Mouse (Mus musculus) heart, adult 10 weeks (tissue): ENCODE results near the gene Olfr1493-ps1. TPM values are rescaled to one million over a fixed set of nuclear protein-coding genes. Genes with fewer than 3 reads are reported as not detected.

Experiments used
- polyA plus RNA-seq: library from polyadenylated mRNA; stranded (reverse); fragments of 350-450 nt; fragmentation: Illumina TruSeq; extraction: RNeasy Lipid Tissue Mini Kit (QIAGEN cat#74804); gene quantifications from one replicate; pipeline ENCODE4 v1.2.3, GENCODE M21; 2014; ENCODE audit warnings: low read depth, low replicate concordance

Olfr1493-ps1 gene
- polyA plus RNA-seq: not detected

DNA sequence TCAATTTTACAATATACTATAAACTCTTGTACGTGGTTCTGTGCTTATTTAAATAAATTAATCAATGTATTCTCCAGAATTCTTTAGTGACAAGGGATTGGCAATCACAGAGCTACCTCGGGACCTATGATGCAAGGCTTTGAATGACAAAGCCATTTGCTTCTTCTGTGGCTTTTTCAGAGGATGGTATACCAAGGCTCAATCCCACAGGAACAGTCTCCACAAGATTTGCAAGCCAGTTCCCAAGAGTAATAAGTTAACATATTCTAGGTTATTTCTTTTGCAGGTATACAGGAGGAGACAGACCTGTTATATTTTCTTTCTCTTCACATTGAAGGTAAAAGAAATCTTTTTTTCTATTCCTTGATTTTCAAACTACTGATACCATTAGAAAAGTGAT is at the start of gene Olfr1493-ps1:
Olfr1493-ps1 (plus strand) TSS at position 301 of the 400 bp plus-strand sequence.

DNA sequence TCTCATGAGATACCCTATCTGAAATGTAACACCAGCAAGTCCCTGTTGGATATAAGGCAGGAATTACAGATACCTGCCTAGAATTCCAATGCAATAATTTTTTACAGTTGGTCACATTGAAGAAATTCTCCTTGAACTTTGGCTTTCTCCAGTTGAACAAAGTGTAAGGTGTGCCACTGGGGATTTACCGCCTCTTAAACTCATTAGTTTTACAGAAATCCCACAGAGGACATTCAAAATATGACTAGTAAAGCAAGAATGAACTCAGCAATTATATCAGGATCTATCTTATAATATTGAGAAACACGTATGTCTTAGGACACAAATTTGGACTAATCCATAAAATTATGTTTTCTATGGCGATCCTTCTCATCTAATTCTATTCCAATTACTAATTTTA is 26.1 kb upstream of the Olfr1493-ps1 start, which contains the start of gene Olfr1491:
Olfr1491 (plus strand) TSS at position 301 of the 400 bp plus-strand sequence.

DNA sequence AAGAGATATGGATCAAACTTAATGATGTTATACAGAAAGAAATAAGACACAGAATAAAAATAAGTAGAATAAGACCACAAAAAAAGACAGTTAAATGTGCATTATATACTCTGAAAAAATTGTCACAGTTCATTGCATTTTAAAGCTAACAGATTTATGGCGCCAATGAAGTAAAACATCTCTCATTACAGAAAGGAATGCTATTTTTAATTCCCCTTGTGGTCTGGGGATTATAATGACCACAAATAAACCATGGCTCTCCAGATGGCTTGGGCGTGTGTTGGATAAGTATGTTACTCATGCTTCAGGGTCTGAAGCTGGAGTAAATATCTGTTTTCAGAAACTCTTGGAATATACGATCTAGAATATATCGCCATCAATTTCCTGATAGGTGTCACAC is 16.4 kb downstream of the Olfr1493-ps1 start, which contains the start of gene Olfr1494:
Olfr1494 (plus strand) TSS at position 301 of the 400 bp plus-strand sequence.

DNA sequence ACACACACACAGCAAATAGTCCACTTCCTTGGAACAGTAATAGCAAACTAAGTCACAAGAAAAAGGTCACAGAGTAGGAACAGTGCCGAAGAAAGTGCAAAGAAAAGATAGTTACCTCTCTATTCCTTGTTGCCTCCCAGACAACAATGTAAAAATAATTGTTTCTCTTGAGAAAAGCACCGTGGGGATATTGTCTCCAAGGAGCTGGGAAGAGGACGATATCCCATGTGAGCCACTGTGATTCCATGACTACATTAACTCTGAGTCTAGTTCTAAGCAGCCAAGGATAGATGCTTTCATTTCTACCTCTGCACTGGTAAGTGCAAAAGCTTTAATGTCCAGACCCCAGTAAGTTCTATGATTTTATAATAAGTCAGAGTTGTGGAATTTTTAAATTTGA is 41.2 kb downstream of the Olfr1493-ps1 start, which contains the start of gene Olfr1495:
Olfr1495 (plus strand) TSS at position 301 of the 400 bp plus-strand sequence.

DNA sequence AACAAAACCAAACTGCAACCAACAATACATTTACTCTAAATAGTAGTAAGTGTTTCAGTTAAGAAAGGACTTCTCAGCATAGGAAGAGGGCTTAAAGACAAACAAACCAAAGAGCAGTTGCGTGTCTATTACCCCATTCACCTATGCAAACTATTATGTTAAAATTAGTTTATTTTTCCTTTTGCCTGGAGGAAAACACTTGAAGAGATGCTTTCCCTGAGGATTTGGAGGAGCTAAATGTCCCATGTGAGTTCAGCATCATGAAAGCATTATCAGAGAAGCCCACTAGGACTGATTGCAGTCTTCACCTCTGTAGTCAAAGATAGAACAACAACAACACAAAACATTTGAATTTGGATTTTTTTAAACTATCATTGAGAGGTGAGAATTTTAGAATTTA is 54.5 kb downstream of the Olfr1493-ps1 start, which contains the start of gene Olfr1496:
Olfr1496 (plus strand) TSS at position 301 of the 400 bp plus-strand sequence.

Other genes with a start within 250 kb of the Olfr1493-ps1 start
- not detected for gene Olfr1475, start 243.1 kb upstream of the Olfr1493-ps1 start, polyA plus RNA-seq
- not detected for gene Olfr1477, start 222.7 kb upstream of the Olfr1493-ps1 start, polyA plus RNA-seq
- gene Olfr1480, start 195.4 kb upstream of the Olfr1493-ps1 start, polyA plus RNA-seq: not detected
- gene Olfr1484, start 139.8 kb upstream of the Olfr1493-ps1 start, polyA plus RNA-seq: not detected
- not detected for gene Olfr1487, start 105.9 kb upstream of the Olfr1493-ps1 start, polyA plus RNA-seq
- gene Olfr1489, start 91.7 kb upstream of the Olfr1493-ps1 start, polyA plus RNA-seq: not detected
- not detected for gene Olfr1490, start 72.2 kb upstream of the Olfr1493-ps1 start, polyA plus RNA-seq
- gene Olfr1491, start 26.0 kb upstream of the Olfr1493-ps1 start, polyA plus RNA-seq: not detected
- not detected for gene Olfr1494, start 16.4 kb downstream of the Olfr1493-ps1 start, polyA plus RNA-seq
- not detected for gene Olfr1495, start 41.3 kb downstream of the Olfr1493-ps1 start, polyA plus RNA-seq
- gene Olfr1496, start 54.6 kb downstream of the Olfr1493-ps1 start, polyA plus RNA-seq: not detected
- not detected for gene Olfr1497, start 74.9 kb downstream of the Olfr1493-ps1 start, polyA plus RNA-seq
- gene Olfr1499, start 96.2 kb downstream of the Olfr1493-ps1 start, polyA plus RNA-seq: not detected
- gene Olfr1500, start 107.2 kb downstream of the Olfr1493-ps1 start, polyA plus RNA-seq: not detected
- not detected for gene Olfr1501, start 127.4 kb downstream of the Olfr1493-ps1 start, polyA plus RNA-seq
- gene Olfr1502, start 138.5 kb downstream of the Olfr1493-ps1 start, polyA plus RNA-seq: not detected
- gene Olfr1504, start 174.7 kb downstream of the Olfr1493-ps1 start, polyA plus RNA-seq: not detected
- not detected for gene Olfr1505, start 190.3 kb downstream of the Olfr1493-ps1 start, polyA plus RNA-seq